In the genomic region with DNA sequence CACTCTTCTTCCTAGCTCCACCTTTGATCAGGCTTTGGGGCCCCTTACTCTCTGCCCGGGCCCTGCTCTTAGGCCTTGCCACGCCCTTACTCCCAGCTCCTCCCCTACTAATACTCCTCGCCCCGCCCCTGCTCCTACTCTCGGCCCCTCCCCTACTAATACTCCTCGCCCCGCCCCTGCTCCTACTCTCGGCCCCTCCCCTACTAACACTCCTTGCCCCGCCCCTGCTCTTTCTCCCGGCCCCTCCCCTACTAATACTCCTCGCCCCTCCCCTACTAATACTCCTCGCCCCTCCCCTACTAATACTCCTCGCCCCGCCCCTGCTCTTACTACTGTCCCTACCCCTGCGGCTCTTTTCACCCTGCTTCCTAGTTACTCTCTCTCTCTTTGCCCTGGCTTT, we compare ENCODE assay signal across 8 mouse cellular contexts. TPM values are rescaled to one million over a fixed set of nuclear protein-coding genes. Genes with fewer than 3 reads are reported as not detected.
A peak's percentile ranks its signal among the peaks of the same experiment; 100 is the strongest.
DNase-seq lines count a peak whose midpoint lies in the region; ATAC-seq and TF ChIP-seq lines count a peak whose summit lies in the region.
"Not testable (repeated sequence)": the region's sequence is repeated elsewhere in the genome, so short reads cannot be mapped to it uniquely, and the experiment has no call there.

No protein-coding gene starts in this region.

- CTCF ChIA-PET in Patski (lab: Charles Lee), result not testable (repeated sequence)

- peak overlapping the region; percentile 42; the same call in 1 of the 2 replicates for H3K9ac ChIP-seq in embryonic facial prominence, embryonic 14.5 days (ENCODE audit: low read depth, low read length)
- not testable (repeated sequence) for H3K9ac ChIP-seq in intestine, embryonic 14.5 days (ENCODE audit: low read length); limb, embryonic 14.5 days (ENCODE audit: low read depth, low read length, severe bottlenecking)

- not testable (repeated sequence) for H3K27me3 ChIP-seq in Patski; embryonic facial prominence, embryonic 14.5 days (replicated peaks; ENCODE audit: control insufficient read depth, insufficient read depth, low read length); intestine, embryonic 14.5 days (replicated peaks; ENCODE audit: control insufficient read depth, insufficient read depth, low read length); limb, embryonic 14.5 days (ENCODE audit: control insufficient read depth, insufficient read depth, low read length); megakaryocyte, embryonic 14.5 days (replicated peaks)
- peaks cover 21% of the 10 kb centered on the region for H3K27me3 ChIP-seq in heart, embryonic 10.5 days (ENCODE audit: insufficient read depth, poor library complexity, severe bottlenecking)

- TF ChIP-seq CTCF in Patski (IDR thresholded peaks at IDR 0.05), result not testable (repeated sequence)

- H3K4me1 ChIP-seq in embryonic facial prominence, embryonic 14.5 days (ENCODE audit: control insufficient read depth, insufficient read depth, low read length); intestine, embryonic 14.5 days (replicated peaks; ENCODE audit: control insufficient read depth, insufficient read depth, low read length); limb, embryonic 14.5 days (ENCODE audit: control insufficient read depth, insufficient read depth, low read length): not testable (repeated sequence)
- H3K4me1 ChIP-seq in heart, embryonic 10.5 days, result peaks cover 14% of the 10 kb centered on the region
- H3K4me1 ChIP-seq in megakaryocyte, embryonic 14.5 days, result peaks cover 29% of the 10 kb centered on the region

- H3K27ac ChIP-seq in embryonic facial prominence, embryonic 14.5 days (replicated peaks; ENCODE audit: low read depth, low read length), result peak overlapping the region; percentile 67
- H3K27ac ChIP-seq in heart, embryonic 10.5 days, result peak overlapping the region; percentile 76
- peak overlapping the region; percentile 52; the same call in 1 of the 2 replicates for H3K27ac ChIP-seq in intestine, embryonic 14.5 days (ENCODE audit: low read depth)
- peak overlapping the region; percentile 15; the same call in 1 of the 2 replicates for H3K27ac ChIP-seq in limb, embryonic 14.5 days (replicated peaks; ENCODE audit: low read depth, low read length)

- not testable (repeated sequence) for H3K9me3 ChIP-seq in embryonic facial prominence, embryonic 14.5 days (ENCODE audit: control insufficient read depth, low read length); heart, embryonic 10.5 days; intestine, embryonic 14.5 days (ENCODE audit: control insufficient read depth, low read length); limb, embryonic 14.5 days (ENCODE audit: control insufficient read depth, low read length)
- H3K9me3 ChIP-seq in megakaryocyte, embryonic 14.5 days, result peaks cover 33% of the 10 kb centered on the region

- POLR2A ChIA-PET in Patski (lab: Charles Lee), result not testable (repeated sequence)

- not testable (repeated sequence) for DNase-seq in Patski (ENCODE audit: low read depth, low spot score); heart, embryonic 10.5 days (ENCODE audit: low spot score); intestine, embryonic 14.5 days (ENCODE audit: low spot score); limb, embryonic 14.5 days (ENCODE audit: low spot score)
- DNase-seq in embryonic facial prominence, embryonic 14.5 days (ENCODE audit: low spot score), result peak; percentile 13
- DNase-seq in ovary, postnatal 36 days (ENCODE audit: low spot score), result peak; percentile 47
- DNase-seq in urinary bladder, adult 18-20 months (ENCODE audit: low spot score in 2 of 2), result peak; percentile 33 to 35

- 21% methylated on average over 15 of the region's 15 CpGs for WGBS in embryonic facial prominence, embryonic 14.5 days
- 35% methylated on average over 10 of the region's 15 CpGs for WGBS in heart, embryonic 10.5 days
- 19% methylated on average over 15 of the region's 15 CpGs for WGBS in intestine, embryonic 14.5 days
- 23% methylated on average over 15 of the region's 15 CpGs for WGBS in limb, embryonic 14.5 days

- peak; percentile 33 for ATAC-seq in Patski
- ATAC-seq in embryonic facial prominence, embryonic 14.5 days (ENCODE audit: low read depth), result not testable (repeated sequence)
- 0 out of 2 replicates have a peak, but pooled peaks have one; percentile 12 for ATAC-seq in intestine, embryonic 14.5 days (replicated peaks; ENCODE audit: low FRiP score, low TSS enrichment, low read depth)
- ATAC-seq in limb, embryonic 14.5 days (ENCODE audit: low FRiP score, low read depth), result peak; percentile 19; the same call in 1 of the 2 replicates

- peak overlapping the region; percentile 58 for H3K4me2 ChIP-seq in embryonic facial prominence, embryonic 14.5 days (ENCODE audit: low read depth, low read length)
- H3K4me2 ChIP-seq in intestine, embryonic 14.5 days (ENCODE audit: low read length), result peak overlapping the region; percentile 44
- peak overlapping the region; percentile 50 for H3K4me2 ChIP-seq in limb, embryonic 14.5 days (replicated peaks; ENCODE audit: low read depth, low read length, severe bottlenecking)

- peak overlapping the region; percentile 41 for H3K4me3 ChIP-seq in embryonic facial prominence, embryonic 14.5 days (ENCODE audit: low read depth, low read length)
- peak overlapping the region; percentile 60 for H3K4me3 ChIP-seq in heart, embryonic 10.5 days
- peak overlapping the region; percentile 30 for H3K4me3 ChIP-seq in intestine, embryonic 14.5 days (ENCODE audit: low read depth, low read length)
- peak overlapping the region; percentile 34 for H3K4me3 ChIP-seq in limb, embryonic 14.5 days (replicated peaks; ENCODE audit: low read length)
- H3K4me3 ChIP-seq in megakaryocyte, embryonic 14.5 days (replicated peaks), result peak overlapping the region; percentile 93

- H3K36me3 ChIP-seq in embryonic facial prominence, embryonic 14.5 days (ENCODE audit: control insufficient read depth, insufficient read depth, low read length); heart, embryonic 10.5 days; intestine, embryonic 14.5 days (ENCODE audit: control insufficient read depth, insufficient read depth, low read length); limb, embryonic 14.5 days (ENCODE audit: control insufficient read depth, insufficient read depth, low read length): not testable (repeated sequence)
- peaks cover 13% of the 10 kb centered on the region for H3K36me3 ChIP-seq in megakaryocyte, embryonic 14.5 days (replicated peaks; ENCODE audit: low read length)

- in situ Hi-C loops in Patski (cut with MboI; ENCODE audit: low pct_unique_long_range_greater_than_20kb), result not testable (repeated sequence)

- not testable (repeated sequence) for TF ChIP-seq POLR2A in limb, embryonic 14.5 days (IDR thresholded peaks at IDR 0.05; ENCODE audit: borderline replicate concordance, extremely low read depth, insufficient read depth, insufficient read length)

RNA-seq across cellular contexts. Expression of gene Catsperg1, which starts 2.8 kb away (rescaled TPM):
- not detected for polyA plus RNA-seq in Patski (2021)
- polyA plus RNA-seq in embryonic facial prominence, embryonic 14.5 days (2014; fragmentation: Nextera tagmentation; extraction: Ambion mirVana), result 0.19 and 0.47 TPM in 2 replicates
- polyA plus RNA-seq in heart, embryonic 10.5 days (2016; fragmentation: Nextera tagmentation; extraction: Ambion mirVana), result 0.14 and 0.59 TPM in 2 replicates
- polyA plus RNA-seq in intestine, embryonic 14.5 days (2014; fragmentation: Nextera tagmentation; extraction: Ambion mirVana), result 0.78 and 1.5 TPM in 2 replicates
- 3.1 and 3.4 TPM in 2 replicates for polyA plus RNA-seq in limb, embryonic 14.5 days (2012; rRNA removed)
- 0.84 and 0.87 TPM in 2 replicates for polyA plus RNA-seq in limb, embryonic 14.5 days (2014; fragmentation: Nextera tagmentation; extraction: Ambion mirVana)
- polyA plus RNA-seq in megakaryocyte, embryonic 14.5 days (2012; ENCODE audit: insufficient read depth, low replicate concordance), result 0.19 and 0.61 TPM in 2 replicates

RNA-seq across cellular contexts. Expression of gene Kcnk6, which starts 21.3 kb away (rescaled TPM):
- polyA plus RNA-seq in Patski (2021), result not detected
- 1.4 and 2.2 TPM in 2 replicates for polyA plus RNA-seq in embryonic facial prominence, embryonic 14.5 days (2014; fragmentation: Nextera tagmentation; extraction: Ambion mirVana)
- polyA plus RNA-seq in heart, embryonic 10.5 days (2016; fragmentation: Nextera tagmentation; extraction: Ambion mirVana), result 1.7 and 2.4 TPM in 2 replicates
- 0.65 and 0.86 TPM in 2 replicates for polyA plus RNA-seq in intestine, embryonic 14.5 days (2014; fragmentation: Nextera tagmentation; extraction: Ambion mirVana)
- polyA plus RNA-seq in limb, embryonic 14.5 days (2012; rRNA removed), result 11.4 and 19.2 TPM in 2 replicates
- 1.6 and 2.2 TPM in 2 replicates for polyA plus RNA-seq in limb, embryonic 14.5 days (2014; fragmentation: Nextera tagmentation; extraction: Ambion mirVana)
- 32.5 and 42.2 TPM in 2 replicates for polyA plus RNA-seq in megakaryocyte, embryonic 14.5 days (2012; ENCODE audit: insufficient read depth, low replicate concordance)

RNA-seq across cellular contexts. Expression of gene Yif1b, which starts 27.1 kb away (rescaled TPM):
- polyA plus RNA-seq in Patski (2021), result 57.0 TPM
- polyA plus RNA-seq in embryonic facial prominence, embryonic 14.5 days (2014; fragmentation: Nextera tagmentation; extraction: Ambion mirVana), result 110 and 122 TPM in 2 replicates
- polyA plus RNA-seq in heart, embryonic 10.5 days (2016; fragmentation: Nextera tagmentation; extraction: Ambion mirVana), result 126 and 131 TPM in 2 replicates
- polyA plus RNA-seq in intestine, embryonic 14.5 days (2014; fragmentation: Nextera tagmentation; extraction: Ambion mirVana), result 94.3 and 97.3 TPM in 2 replicates
- polyA plus RNA-seq in limb, embryonic 14.5 days (2012; rRNA removed), result 107 and 150 TPM in 2 replicates
- polyA plus RNA-seq in limb, embryonic 14.5 days (2014; fragmentation: Nextera tagmentation; extraction: Ambion mirVana), result 130 and 139 TPM in 2 replicates
- polyA plus RNA-seq in megakaryocyte, embryonic 14.5 days (2012; ENCODE audit: insufficient read depth, low replicate concordance), result 1,324 and 2,330 TPM in 2 replicates

RNA-seq across cellular contexts. Expression of gene Psmd8, which starts 30.5 kb away (rescaled TPM):
- 241 TPM for polyA plus RNA-seq in Patski (2021)
- polyA plus RNA-seq in embryonic facial prominence, embryonic 14.5 days (2014; fragmentation: Nextera tagmentation; extraction: Ambion mirVana), result 244 and 264 TPM in 2 replicates
- polyA plus RNA-seq in heart, embryonic 10.5 days (2016; fragmentation: Nextera tagmentation; extraction: Ambion mirVana), result 244 and 267 TPM in 2 replicates
- polyA plus RNA-seq in intestine, embryonic 14.5 days (2014; fragmentation: Nextera tagmentation; extraction: Ambion mirVana), result 277 and 280 TPM in 2 replicates
- 216 and 233 TPM in 2 replicates for polyA plus RNA-seq in limb, embryonic 14.5 days (2012; rRNA removed)
- polyA plus RNA-seq in limb, embryonic 14.5 days (2014; fragmentation: Nextera tagmentation; extraction: Ambion mirVana), result 264 and 268 TPM in 2 replicates
- 131 and 177 TPM in 2 replicates for polyA plus RNA-seq in megakaryocyte, embryonic 14.5 days (2012; ENCODE audit: insufficient read depth, low replicate concordance)

RNA-seq across cellular contexts. Expression of gene 2200002D01Rik, which starts 37.3 kb away (rescaled TPM):
- 165 TPM for polyA plus RNA-seq in Patski (2021)
- 1.9 and 4.3 TPM in 2 replicates for polyA plus RNA-seq in embryonic facial prominence, embryonic 14.5 days (2014; fragmentation: Nextera tagmentation; extraction: Ambion mirVana)
- 8.2 and 9.7 TPM in 2 replicates for polyA plus RNA-seq in heart, embryonic 10.5 days (2016; fragmentation: Nextera tagmentation; extraction: Ambion mirVana)
- polyA plus RNA-seq in intestine, embryonic 14.5 days (2014; fragmentation: Nextera tagmentation; extraction: Ambion mirVana), result 76.9 and 111 TPM in 2 replicates
- polyA plus RNA-seq in limb, embryonic 14.5 days (2012; rRNA removed), result 0.32 and 0.92 TPM in 2 replicates
- 1.2 and 3.0 TPM in 2 replicates for polyA plus RNA-seq in limb, embryonic 14.5 days (2014; fragmentation: Nextera tagmentation; extraction: Ambion mirVana)
- 0.46 TPM in 1 of 2 replicates, not detected in the other for polyA plus RNA-seq in megakaryocyte, embryonic 14.5 days (2012; ENCODE audit: insufficient read depth, low replicate concordance)

Comparison
In these comparisons a context has a peak if more than half of its experiments do, and no peak if none do; other contexts are left out.
1. H3K27ac ChIP-seq: peak in every context shown above with its lines; median percentile 76 in heart, embryonic 10.5 days; 67 in embryonic facial prominence, embryonic 14.5 days; 52 in intestine, embryonic 14.5 days; 15 in limb, embryonic 14.5 days.
2. H3K4me3 ChIP-seq: peak in every context shown above with its lines; median percentile 93 in megakaryocyte, embryonic 14.5 days; 60 in heart, embryonic 10.5 days; 41 in embryonic facial prominence, embryonic 14.5 days; 34 in limb, embryonic 14.5 days; 30 in intestine, embryonic 14.5 days.